Mouse (Mus musculus): Measurements from ENCODE around the gene Acox3. TPM values are rescaled to one million over a fixed set of nuclear protein-coding genes. Genes with fewer than 3 reads are reported as not detected.
"Not testable (repeated sequence)": the region's sequence is repeated elsewhere in the genome, so short reads cannot be mapped to it uniquely, and the experiment has no call there.

The Acox3 gene
- polyA plus RNA-seq, 1 experiment from 2014 or later = 2.2 TPM

GRCm38 (mm10) chr5:35579247-35579893 lies 3.5 kb upstream of the Acox3 start:
- H3K4me2 ChIP-seq = no peak overlapping the region
- 26% methylated on average over 5 of the region's 5 CpGs for WGBS (ENCODE audit: insufficient replicate concordance)
- H3K27ac ChIP-seq = no peak overlapping the region
- no peaks in the 10 kb centered on the region for H3K27me3 ChIP-seq
- ATAC-seq (ENCODE audit: low read depth) = no peak
- no peaks in the 10 kb centered on the region for H3K9me3 ChIP-seq (replicated peaks)
- peaks cover 20% of the 10 kb centered on the region for H3K4me1 ChIP-seq (replicated peaks)
- no peak overlapping the region for H3K9ac ChIP-seq
- no peak for DNase-seq
- no peaks in the 10 kb centered on the region for H3K36me3 ChIP-seq
- H3K4me3 ChIP-seq (replicated peaks) = no peak overlapping the region

- H3K4me3 ChIP-seq (replicated peaks) = no peak overlapping the region
- H3K9me3 ChIP-seq (replicated peaks) = no peaks in the 10 kb centered on the region
- ATAC-seq (ENCODE audit: low read depth) (no peak), DNase-seq (no peak)
- WGBS (ENCODE audit: insufficient replicate concordance) = 40% methylated on average over 3 of the region's 3 CpGs
- H3K36me3 ChIP-seq = no peaks in the 10 kb centered on the region
- H3K27ac ChIP-seq = no peak overlapping the region
- H3K4me1 ChIP-seq (replicated peaks) = peaks cover 15% of the 10 kb centered on the region
- H3K9ac ChIP-seq = no peak overlapping the region
- H3K27me3 ChIP-seq = no peaks in the 10 kb centered on the region
- H3K4me2 ChIP-seq = no peak overlapping the region
These were observed 2.5 kb upstream of the Acox3 start for GRCm38 (mm10) chr5:35580156-35580922.

- under 1% methylated on average over 17 of the region's 17 CpGs for WGBS (ENCODE audit: insufficient replicate concordance)
- no peak for ATAC-seq (ENCODE audit: low read depth)
These were observed 462 bp downstream of the Acox3 start for GRCm38 (mm10) chr5:35583221-35583783.

GRCm38 (mm10) chr5:35584259-35584658 lies 1.4 kb downstream of the Acox3 start:
- H3K4me3 ChIP-seq (replicated peaks); DNase-seq; ATAC-seq (ENCODE audit: low read depth); H3K27me3 ChIP-seq; H3K36me3 ChIP-seq; H3K9me3 ChIP-seq (replicated peaks); H3K9ac ChIP-seq; H3K27ac ChIP-seq; H3K4me2 ChIP-seq: not testable (repeated sequence)
- peaks cover 14% of the 10 kb centered on the region for H3K4me1 ChIP-seq (replicated peaks)
- WGBS (ENCODE audit: insufficient replicate concordance) = 75% methylated on average over 2 of the region's 2 CpGs

More at GRCm38 (mm10) chr5:35583221-35583783, 462 bp downstream of the Acox3 start:
- DNase-seq = no peak
- Histone ChIP-seq H3K4me1 (replicated peaks) (peaks cover 14% of the 10 kb centered on the region), H3K9me3 (replicated peaks) (no peaks in the 10 kb centered on the region), H3K9ac (peak overlapping the region; percentile 73), H3K4me3 (replicated peaks) (peak overlapping the region; percentile 70), H3K27me3 (no peaks in the 10 kb centered on the region), H3K4me2 (peak overlapping the region; percentile 79), H3K27ac (peak overlapping the region; percentile 26; the same call in 1 of the 2 replicates), H3K36me3 (no peaks in the 10 kb centered on the region)

- ATAC-seq (ENCODE audit: low read depth) (no peak), DNase-seq (no peak)
- Histone ChIP-seq H3K9ac (no peak overlapping the region), H3K27ac (no peak overlapping the region), H3K4me2 (no peak overlapping the region), H3K27me3 (no peaks in the 10 kb centered on the region), H3K4me3 (replicated peaks) (no peak overlapping the region), H3K9me3 (replicated peaks) (no peaks in the 10 kb centered on the region), H3K36me3 (peaks cover 30% of the 10 kb centered on the region), H3K4me1 (replicated peaks) (no peaks in the 10 kb centered on the region)
- 76% methylated on average over 4 of the region's 4 CpGs for WGBS (ENCODE audit: insufficient replicate concordance)
These were observed 8.7 kb downstream of the Acox3 start for GRCm38 (mm10) chr5:35591497-35591896.

- Histone ChIP-seq H3K27me3 (no peaks in the 10 kb centered on the region), H3K36me3 (peaks cover 30% of the 10 kb centered on the region), H3K4me2 (no peak overlapping the region), H3K4me1 (replicated peaks) (no peaks in the 10 kb centered on the region), H3K9me3 (replicated peaks) (no peaks in the 10 kb centered on the region), H3K9ac (no peak overlapping the region), H3K4me3 (replicated peaks) (no peak overlapping the region), H3K27ac (no peak overlapping the region)
- no peak for DNase-seq
- ATAC-seq (ENCODE audit: low read depth) = no peak
- 73% methylated on average over 21 of the region's 21 CpGs for WGBS (ENCODE audit: insufficient replicate concordance)
These were observed 9.4 kb downstream of the Acox3 start for GRCm38 (mm10) chr5:35592081-35592736.

DNA sequence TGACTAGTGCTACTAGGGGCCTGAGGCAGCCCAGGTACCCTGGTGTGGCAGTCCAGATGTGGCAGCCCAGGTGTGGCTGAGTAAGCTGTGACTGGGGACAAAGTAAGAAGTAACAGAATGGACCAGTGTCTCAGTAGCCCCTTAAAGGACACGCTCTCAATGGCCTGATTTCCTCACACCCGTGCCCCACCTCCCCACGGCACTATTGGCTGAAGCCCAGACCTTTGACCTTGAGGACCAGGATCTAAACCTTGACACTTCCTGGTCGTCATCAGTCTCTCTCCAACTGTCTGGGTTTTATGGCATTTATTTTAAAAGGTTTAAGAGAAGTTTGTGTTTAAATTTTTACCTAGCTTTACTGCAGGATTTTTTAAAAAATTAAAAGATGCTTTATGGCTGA lies 10.0 kb downstream of the Acox3 start:
- DNase-seq (no peak), ATAC-seq (ENCODE audit: low read depth) (no peak)

GRCm38 (mm10) chr5:35593272-35593671 lies 10.4 kb downstream of the Acox3 start:
- Histone ChIP-seq H3K36me3 (peaks cover 35% of the 10 kb centered on the region), H3K9me3 (replicated peaks) (no peaks in the 10 kb centered on the region), H3K9ac (no peak overlapping the region), H3K4me3 (replicated peaks) (no peak overlapping the region), H3K4me1 (replicated peaks) (no peaks in the 10 kb centered on the region), H3K27me3 (no peaks in the 10 kb centered on the region), H3K4me2 (no peak overlapping the region), H3K27ac (no peak overlapping the region)
- ATAC-seq (ENCODE audit: low read depth) (no peak), DNase-seq (no peak)
- 68% methylated on average over 6 of the region's 6 CpGs for WGBS (ENCODE audit: insufficient replicate concordance)

More for the DNA sequence above, 10.0 kb downstream of the Acox3 start:
- H3K9ac ChIP-seq = no peak overlapping the region
- no peak overlapping the region for H3K4me2 ChIP-seq
- WGBS (ENCODE audit: insufficient replicate concordance) = 72% methylated on average over 4 of the region's 4 CpGs
- H3K4me1 ChIP-seq (replicated peaks) = no peaks in the 10 kb centered on the region
- H3K4me3 ChIP-seq (replicated peaks) = no peak overlapping the region
- no peaks in the 10 kb centered on the region for H3K9me3 ChIP-seq (replicated peaks)
- H3K27ac ChIP-seq = no peak overlapping the region
- H3K36me3 ChIP-seq = peaks cover 31% of the 10 kb centered on the region
- no peaks in the 10 kb centered on the region for H3K27me3 ChIP-seq

GRCm38 (mm10) chr5:35594768-35595167 lies 11.9 kb downstream of the Acox3 start:
- no peak overlapping the region for H3K4me2 ChIP-seq
- DNase-seq (no peak), ATAC-seq (ENCODE audit: low read depth) (no peak)
- no peaks in the 10 kb centered on the region for H3K9me3 ChIP-seq (replicated peaks)
- H3K36me3 ChIP-seq = peaks cover 31% of the 10 kb centered on the region
- H3K27me3 ChIP-seq = no peaks in the 10 kb centered on the region
- H3K27ac ChIP-seq = no peak overlapping the region
- H3K9ac ChIP-seq = no peak overlapping the region
- H3K4me1 ChIP-seq (replicated peaks) = no peaks in the 10 kb centered on the region
- no peak overlapping the region for H3K4me3 ChIP-seq (replicated peaks)
- WGBS (ENCODE audit: insufficient replicate concordance) = 79% methylated on average over 4 of the region's 4 CpGs

- DNase-seq = peak; percentile 48
- Histone ChIP-seq H3K4me1 (replicated peaks) (no peaks in the 10 kb centered on the region), H3K36me3 (peaks cover 24% of the 10 kb centered on the region), H3K9me3 (replicated peaks) (no peaks in the 10 kb centered on the region), H3K27me3 (no peaks in the 10 kb centered on the region), H3K27ac (no peak overlapping the region), H3K9ac (no peak overlapping the region), H3K4me2 (no peak overlapping the region), H3K4me3 (replicated peaks) (no peak overlapping the region)
- 19% methylated on average over 4 of the region's 4 CpGs for WGBS (ENCODE audit: insufficient replicate concordance)
- no peak for ATAC-seq (ENCODE audit: low read depth)
These were observed 12.9 kb downstream of the Acox3 start for GRCm38 (mm10) chr5:35595706-35596105.
